Mouse (Mus musculus): ENCODE results near the gene Slc30a2. TPM values are rescaled to one million over a fixed set of nuclear protein-coding genes. Genes with fewer than 3 reads are reported as not detected.

Slc30a2 gene
- polyA plus RNA-seq, 1 experiment from 2014 or later: 0.25 TPM

DNA sequence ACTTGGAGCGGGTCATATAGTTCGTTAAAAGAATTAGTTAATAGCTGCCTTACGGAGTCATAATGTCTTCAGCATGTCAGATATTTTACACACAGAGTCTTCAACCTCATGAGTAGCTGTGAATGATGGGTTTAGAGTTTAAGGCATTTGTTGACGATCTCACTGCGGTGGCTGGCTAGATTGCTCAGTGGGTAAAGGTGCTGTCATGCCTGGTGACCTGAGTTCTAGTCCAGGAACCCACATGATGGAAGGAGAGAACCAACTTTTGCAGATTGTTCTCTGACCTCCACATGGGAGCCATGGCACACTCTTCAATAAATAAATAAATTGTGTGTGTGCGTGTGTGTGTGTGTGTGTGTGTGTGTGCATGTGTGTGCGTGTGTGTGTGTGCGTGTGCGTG lies 54.8 kb downstream of the Slc30a2 start:
- no peak overlapping the region for H3K4me2 ChIP-seq (ENCODE audit: low read length)
- WGBS: 85% methylated on average over 9 of the region's 9 CpGs
- peaks cover 22% of the 10 kb centered on the region for H3K4me1 ChIP-seq (ENCODE audit: control insufficient read depth, insufficient read depth, low read depth, low read length)
- no peak overlapping the region for H3K27ac ChIP-seq (ENCODE audit: low read depth, low read length)
- no peaks in the 10 kb centered on the region for H3K36me3 ChIP-seq (ENCODE audit: control insufficient read depth, insufficient read depth, low read length)
- H3K27me3 ChIP-seq (replicated peaks; ENCODE audit: control insufficient read depth, insufficient read depth, low read length): no peaks in the 10 kb centered on the region
- ATAC-seq: no peak
- no peak overlapping the region for H3K9ac ChIP-seq (ENCODE audit: low read depth, low read length)
- no peaks in the 10 kb centered on the region for H3K9me3 ChIP-seq (ENCODE audit: control insufficient read depth, low read length)
- H3K4me3 ChIP-seq (ENCODE audit: low read length): no peak overlapping the region

DNA sequence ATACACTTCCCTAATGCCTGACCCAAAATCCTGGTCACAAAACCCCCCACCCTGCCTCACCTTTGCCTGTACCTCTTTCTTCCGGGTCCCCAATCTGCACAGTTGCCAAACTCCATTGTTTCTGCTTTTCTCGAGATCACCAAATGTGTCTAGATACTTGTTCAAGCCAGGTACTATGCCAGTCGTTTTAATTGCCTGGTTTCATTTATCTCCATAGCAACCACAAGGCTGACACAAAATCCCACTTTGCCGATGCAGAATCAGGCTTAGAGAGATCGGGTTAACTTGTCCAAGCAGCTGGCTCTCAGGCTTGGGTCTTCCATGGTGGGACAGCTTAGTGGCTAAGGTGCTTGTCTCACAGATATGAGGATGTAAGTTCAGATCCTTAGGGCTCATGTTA lies 57.2 kb downstream of the Slc30a2 start:
- no peaks in the 10 kb centered on the region for H3K27me3 ChIP-seq (replicated peaks; ENCODE audit: control insufficient read depth, insufficient read depth, low read length)
- no peak for ATAC-seq
- WGBS: 21% methylated on average over 5 of the region's 5 CpGs
- no peaks in the 10 kb centered on the region for H3K36me3 ChIP-seq (ENCODE audit: control insufficient read depth, insufficient read depth, low read length)
- H3K9ac ChIP-seq (ENCODE audit: low read depth, low read length): no peak overlapping the region
- H3K4me1 ChIP-seq (ENCODE audit: control insufficient read depth, insufficient read depth, low read depth, low read length): peaks cover 22% of the 10 kb centered on the region
- H3K9me3 ChIP-seq (ENCODE audit: control insufficient read depth, low read length): no peaks in the 10 kb centered on the region
- H3K4me3 ChIP-seq (ENCODE audit: low read length): peak overlapping the region; percentile 44
- H3K4me2 ChIP-seq (ENCODE audit: low read length): peak overlapping the region; percentile 68
- H3K27ac ChIP-seq (ENCODE audit: low read depth, low read length): peak overlapping the region; percentile 61; the same call in 1 of the 2 replicates

DNA sequence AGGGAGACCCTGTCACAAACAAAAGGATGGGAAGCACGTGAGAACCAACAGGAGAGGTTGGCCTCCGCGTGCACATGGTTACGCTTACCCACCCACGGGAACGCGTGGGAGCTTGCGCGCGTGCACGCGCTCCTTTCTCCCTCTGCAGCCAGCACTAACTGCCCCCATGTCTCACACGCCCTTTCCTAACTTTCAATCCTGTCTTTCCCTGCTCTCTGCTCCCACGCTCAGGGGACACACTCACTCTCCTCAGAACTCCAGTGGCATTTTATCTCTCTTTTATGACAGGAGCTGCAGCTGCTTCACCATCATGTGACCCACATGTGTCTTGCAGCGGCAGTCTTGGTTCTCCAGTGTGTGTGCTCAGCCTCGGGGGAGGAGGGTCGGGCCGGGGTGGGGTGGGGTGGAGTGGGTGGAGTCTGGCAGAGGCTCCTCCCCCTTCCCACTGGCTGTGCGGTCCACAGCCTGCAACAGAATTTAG lies 58.2 kb downstream of the Slc30a2 start:
- Histone ChIP-seq H3K9ac (ENCODE audit: low read depth, low read length) (peak overlapping the region; percentile 66), H3K27ac (ENCODE audit: low read depth, low read length) (peak overlapping the region; percentile 76), H3K9me3 (ENCODE audit: control insufficient read depth, low read length) (no peaks in the 10 kb centered on the region), H3K27me3 (replicated peaks; ENCODE audit: control insufficient read depth, insufficient read depth, low read length) (no peaks in the 10 kb centered on the region), H3K4me3 (ENCODE audit: low read length) (peak overlapping the region; percentile 44), H3K36me3 (ENCODE audit: control insufficient read depth, insufficient read depth, low read length) (no peaks in the 10 kb centered on the region), H3K4me2 (ENCODE audit: low read length) (peak overlapping the region; percentile 68), H3K4me1 (ENCODE audit: control insufficient read depth, insufficient read depth, low read depth, low read length) (peaks cover 22% of the 10 kb centered on the region)
- 6% methylated on average over 19 of the region's 19 CpGs for WGBS
- peak; percentile 71 for ATAC-seq

DNA sequence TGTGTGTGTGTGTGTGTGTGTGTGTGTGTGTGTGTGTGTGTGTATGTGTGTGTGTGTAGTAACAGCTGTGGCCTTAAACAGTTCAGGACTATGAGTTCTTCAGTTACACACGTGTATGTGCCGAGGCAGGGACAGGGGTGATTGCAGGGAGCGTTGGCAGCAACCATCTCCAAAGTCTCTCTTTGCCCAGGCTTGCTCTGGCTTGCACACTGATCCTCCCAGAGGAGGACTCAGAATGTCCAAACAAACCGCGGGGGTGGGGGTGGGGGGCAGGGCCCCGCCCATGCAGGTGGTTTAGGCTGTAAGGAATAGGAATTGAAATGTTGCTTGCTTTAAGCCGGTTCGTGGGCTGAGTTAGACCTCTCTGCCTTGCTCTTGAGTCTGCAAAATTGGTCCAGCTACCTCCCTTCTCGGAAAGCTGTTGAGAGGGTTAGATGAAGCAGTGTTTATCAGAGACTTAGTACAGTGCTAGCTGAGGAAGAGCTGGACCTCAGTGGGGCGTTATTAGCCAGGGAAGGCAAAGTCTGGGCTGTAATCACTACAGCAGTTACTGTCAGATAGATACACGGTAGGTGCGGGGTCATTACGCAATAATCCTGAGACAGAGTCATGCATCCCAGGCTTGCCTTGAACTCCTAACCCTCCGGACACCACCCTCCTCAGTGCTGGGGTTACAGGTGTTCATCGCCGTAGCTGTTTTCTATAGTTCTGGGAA lies 59.0 kb downstream of the Slc30a2 start:
- no peaks in the 10 kb centered on the region for H3K27me3 ChIP-seq (replicated peaks; ENCODE audit: control insufficient read depth, insufficient read depth, low read length)
- peak overlapping the region; percentile 76 for H3K27ac ChIP-seq (ENCODE audit: low read depth, low read length)
- 0 out of 2 replicates have a peak, but pooled peaks have one; percentile 19 for ATAC-seq
- H3K4me1 ChIP-seq (ENCODE audit: control insufficient read depth, insufficient read depth, low read depth, low read length): peaks cover 22% of the 10 kb centered on the region
- peak overlapping the region; percentile 66 for H3K9ac ChIP-seq (ENCODE audit: low read depth, low read length)
- H3K4me3 ChIP-seq (ENCODE audit: low read length): peak overlapping the region; percentile 44; the same call in 1 of the 2 replicates
- no peaks in the 10 kb centered on the region for H3K9me3 ChIP-seq (ENCODE audit: control insufficient read depth, low read length)
- WGBS: 69% methylated on average over 16 of the region's 16 CpGs
- H3K36me3 ChIP-seq (ENCODE audit: control insufficient read depth, insufficient read depth, low read length): no peaks in the 10 kb centered on the region
- H3K4me2 ChIP-seq (ENCODE audit: low read length): peak overlapping the region; percentile 68

DNA sequence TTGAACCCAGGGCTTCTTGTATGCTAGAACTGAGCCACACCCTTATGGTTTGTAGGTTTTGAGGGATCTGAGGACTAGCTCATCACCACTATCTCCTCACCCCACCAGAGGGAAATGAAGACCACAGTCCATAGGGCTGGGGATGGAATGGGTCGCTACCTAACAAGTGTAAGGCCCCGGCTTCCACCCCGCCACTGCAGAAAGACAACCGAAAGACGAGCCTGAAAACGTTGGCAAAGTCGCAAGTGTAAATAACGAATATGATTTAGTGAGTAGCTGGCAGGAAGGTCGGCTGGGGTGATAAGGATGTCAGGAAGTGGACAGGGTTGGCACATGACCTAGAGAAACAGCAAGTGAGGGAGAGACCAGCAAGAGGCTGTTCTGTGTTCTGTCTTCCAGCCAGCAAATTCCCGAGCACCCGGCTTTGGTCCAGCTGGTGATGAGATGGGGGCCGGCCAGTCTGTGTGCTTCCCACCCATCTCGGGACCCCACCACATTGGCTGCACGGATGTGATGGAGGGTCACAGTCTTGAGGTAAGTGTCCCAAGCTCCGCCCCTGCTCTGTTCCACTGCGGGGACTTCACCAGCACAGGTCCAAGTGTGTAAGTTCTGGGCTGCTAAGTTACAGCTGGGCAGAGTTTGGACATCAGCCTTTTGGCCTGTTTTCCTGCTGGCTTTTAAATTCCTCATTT lies 59.7 kb downstream of the Slc30a2 start:
- Histone ChIP-seq H3K9me3 (ENCODE audit: control insufficient read depth, low read length) (no peaks in the 10 kb centered on the region), H3K9ac (ENCODE audit: low read depth, low read length) (no peak overlapping the region), H3K27ac (ENCODE audit: low read depth, low read length) (no peak overlapping the region), H3K4me2 (ENCODE audit: low read length) (no peak overlapping the region), H3K4me3 (ENCODE audit: low read length) (no peak overlapping the region), H3K27me3 (replicated peaks; ENCODE audit: control insufficient read depth, insufficient read depth, low read length) (no peaks in the 10 kb centered on the region), H3K4me1 (ENCODE audit: control insufficient read depth, insufficient read depth, low read depth, low read length) (peaks cover 15% of the 10 kb centered on the region), H3K36me3 (ENCODE audit: control insufficient read depth, insufficient read depth, low read length) (no peaks in the 10 kb centered on the region)
- ATAC-seq: 0 out of 2 replicates have a peak, but pooled peaks have one; percentile 7
- 76% methylated on average over 14 of the region's 16 CpGs for WGBS

DNA sequence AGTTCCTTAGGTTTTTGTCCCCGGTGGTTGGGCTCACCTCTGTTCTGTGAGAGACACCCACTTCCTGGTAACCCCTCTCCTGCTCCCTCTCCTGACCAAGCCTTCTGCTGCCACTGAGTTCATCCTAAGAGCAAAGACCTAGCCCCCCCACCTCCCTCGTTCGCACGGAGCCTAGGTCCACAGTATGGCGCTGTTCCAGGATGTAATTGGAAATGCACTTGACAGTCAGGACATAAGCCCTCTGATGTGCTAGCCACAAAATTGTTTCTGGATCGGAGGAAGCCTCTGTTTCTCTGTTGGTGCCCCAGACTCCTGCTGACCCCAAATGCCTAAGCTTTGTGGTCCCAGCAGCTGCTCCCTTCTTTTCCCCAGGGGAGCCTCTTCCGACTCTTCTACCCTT lies 60.7 kb downstream of the Slc30a2 start:
- WGBS: 34% methylated on average over 7 of the region's 7 CpGs
- Histone ChIP-seq H3K4me2 (ENCODE audit: low read length) (no peak overlapping the region), H3K4me3 (ENCODE audit: low read length) (no peak overlapping the region), H3K36me3 (ENCODE audit: control insufficient read depth, insufficient read depth, low read length) (no peaks in the 10 kb centered on the region), H3K4me1 (ENCODE audit: control insufficient read depth, insufficient read depth, low read depth, low read length) (peaks cover 14% of the 10 kb centered on the region), H3K9ac (ENCODE audit: low read depth, low read length) (no peak overlapping the region), H3K9me3 (ENCODE audit: control insufficient read depth, low read length) (no peaks in the 10 kb centered on the region), H3K27ac (ENCODE audit: low read depth, low read length) (no peak overlapping the region), H3K27me3 (replicated peaks; ENCODE audit: control insufficient read depth, insufficient read depth, low read length) (no peaks in the 10 kb centered on the region)
- no peak for ATAC-seq

Other genes starting within 250 kb of the Slc30a2 start
- gene Cd52, start 248.1 kb upstream of the Slc30a2 start, polyA plus RNA-seq (2015; fragmentation: Nextera tagmentation; extraction: Ambion mirVana): 1.5 and 1.8 TPM in 2 replicates
- gene Ubxn11, start 240.6 kb upstream of the Slc30a2 start, polyA plus RNA-seq (2015; fragmentation: Nextera tagmentation; extraction: Ambion mirVana): 21.3 and 21.5 TPM in 2 replicates
- gene Sh3bgrl3, start 214.4 kb upstream of the Slc30a2 start, polyA plus RNA-seq (2015; fragmentation: Nextera tagmentation; extraction: Ambion mirVana): 467 and 509 TPM in 2 replicates
- 17.6 and 18.0 TPM in 2 replicates for gene Cep85, start 156.1 kb upstream of the Slc30a2 start, polyA plus RNA-seq (2015; fragmentation: Nextera tagmentation; extraction: Ambion mirVana)
- not detected in 2 replicates for gene Gm7534, start 140.2 kb upstream of the Slc30a2 start, polyA plus RNA-seq (2015; fragmentation: Nextera tagmentation; extraction: Ambion mirVana)
- not detected in 2 replicates for gene Catsper4, start 115.8 kb upstream of the Slc30a2 start, polyA plus RNA-seq (2015; fragmentation: Nextera tagmentation; extraction: Ambion mirVana)
- 0.10 and 0.21 TPM in 2 replicates for gene Cnksr1, start 104.8 kb upstream of the Slc30a2 start, polyA plus RNA-seq (2015; fragmentation: Nextera tagmentation; extraction: Ambion mirVana)
- 0.50 and 0.60 TPM in 2 replicates for gene E130218I03Rik, start 99.5 kb upstream of the Slc30a2 start, polyA plus RNA-seq (2015; fragmentation: Nextera tagmentation; extraction: Ambion mirVana)
- gene Zfp593, start 97.6 kb upstream of the Slc30a2 start, polyA plus RNA-seq (2015; fragmentation: Nextera tagmentation; extraction: Ambion mirVana): 13.3 and 14.7 TPM in 2 replicates
- 0.94 and 1.1 TPM in 2 replicates for gene Gm30191, start 96.2 kb upstream of the Slc30a2 start, polyA plus RNA-seq (2015; fragmentation: Nextera tagmentation; extraction: Ambion mirVana)
- 15.7 and 16.9 TPM in 2 replicates for gene Grrp1, start 89.1 kb upstream of the Slc30a2 start, polyA plus RNA-seq (2015; fragmentation: Nextera tagmentation; extraction: Ambion mirVana)
- gene Pdik1l, start 55.3 kb upstream of the Slc30a2 start, polyA plus RNA-seq (2015; fragmentation: Nextera tagmentation; extraction: Ambion mirVana): 32.5 and 36.1 TPM in 2 replicates
- gene Trim63, start 28.1 kb upstream of the Slc30a2 start, polyA plus RNA-seq (2015; fragmentation: Nextera tagmentation; extraction: Ambion mirVana): 0.76 and 1.2 TPM in 2 replicates
- gene Extl1, start 40.7 kb downstream of the Slc30a2 start, polyA plus RNA-seq (2015; fragmentation: Nextera tagmentation; extraction: Ambion mirVana): 0.65 and 0.66 TPM in 2 replicates
- gene Pafah2, start 53.1 kb downstream of the Slc30a2 start, polyA plus RNA-seq (2015; fragmentation: Nextera tagmentation; extraction: Ambion mirVana): 7.8 and 8.5 TPM in 2 replicates
- gene Stmn1, start 125.1 kb downstream of the Slc30a2 start, polyA plus RNA-seq (2015; fragmentation: Nextera tagmentation; extraction: Ambion mirVana): 5,655 and 5,657 TPM in 2 replicates
- 40.5 and 46.7 TPM in 2 replicates for gene Paqr7, start 153.5 kb downstream of the Slc30a2 start, polyA plus RNA-seq (2015; fragmentation: Nextera tagmentation; extraction: Ambion mirVana)
- 2.4 and 2.9 TPM in 2 replicates for gene Aunip, start 167.8 kb downstream of the Slc30a2 start, polyA plus RNA-seq (2015; fragmentation: Nextera tagmentation; extraction: Ambion mirVana)
- gene Mtfr1l, start 192.2 kb downstream of the Slc30a2 start, polyA plus RNA-seq (2015; fragmentation: Nextera tagmentation; extraction: Ambion mirVana): 176 and 182 TPM in 2 replicates
- gene Selenon, start 209.0 kb downstream of the Slc30a2 start, polyA plus RNA-seq (2015; fragmentation: Nextera tagmentation; extraction: Ambion mirVana): 6.7 and 7.0 TPM in 2 replicates

Measured in hindbrain, embryonic 16.5 days (tissue).